Mouse (Mus musculus) embryonic facial prominence, embryonic 14.5 days (tissue): ENCODE data around the gene Mcfd2. TPM values are rescaled to one million over a fixed set of nuclear protein-coding genes. Genes with fewer than 3 reads are reported as not detected.

Experiments
- ATAC-seq: fragments of 200-750 bp; cut with Nextera tagmentation; 2 replicates; pipeline ENCODE4 v1.8.0; 2017; ENCODE audit warnings: low read depth, moderate number of reproducible peaks, moderate TSS enrichment
- DNase-seq: peaks from one replicate; pipeline ENCODE4 v3.0.0-alpha.2; 2015; ENCODE audit warnings: low spot score
- H3K27ac ChIP-seq: fragments of 300-500 bp; sonication (generic); replicated peaks from 2 replicates; pipeline ENCODE4 v1.5.1; 2014; ENCODE audit warnings: low read depth, mild to moderate bottlenecking, low read length, moderate library complexity
- H3K27me3 ChIP-seq: fragments of 300-500 bp; sonication (generic); replicated peaks from 2 replicates; pipeline ENCODE4 v1.6.1; 2014; ENCODE audit warnings: low read length; ENCODE audit not compliant: control insufficient read depth, insufficient read depth
- H3K36me3 ChIP-seq: fragments of 300-500 bp; sonication (generic); 2 replicates; pipeline ENCODE4 v1.6.1; 2014; ENCODE audit warnings: low read length, mixed read lengths; ENCODE audit not compliant: control insufficient read depth, insufficient read depth
- H3K4me1 ChIP-seq: fragments of 300-500 bp; sonication (generic); 2 replicates; pipeline ENCODE4 v1.6.1; 2014; ENCODE audit warnings: antibody characterized with exemption, low read length; ENCODE audit not compliant: control insufficient read depth, insufficient read depth
- H3K4me2 ChIP-seq: fragments of 300-500 bp; sonication (generic); 2 replicates; pipeline ENCODE4 v1.6.1; 2014; ENCODE audit warnings: low read depth, mild to moderate bottlenecking, low read length, moderate library complexity, mixed read lengths
- H3K4me3 ChIP-seq: fragments of 300-500 bp; sonication (generic); 2 replicates; pipeline ENCODE4 v1.5.1; 2014; ENCODE audit warnings: low read depth, mild to moderate bottlenecking, low read length
- H3K9ac ChIP-seq: fragments of 300-500 bp; sonication (generic); 2 replicates; pipeline ENCODE4 v1.6.1; 2014; ENCODE audit warnings: low read depth, mild to moderate bottlenecking, low read length, moderate library complexity, mixed read lengths
- H3K9me3 ChIP-seq: fragments of 300-500 bp; sonication (generic); 2 replicates; pipeline ENCODE4 v1.6.1; 2016; ENCODE audit warnings: low read length; ENCODE audit not compliant: control insufficient read depth
- WGBS: fragments of 180-500 bp; shearing (Covaris S2); extraction: QIAGEN DNeasy Blood & Tissue Kit; methylation state at CpG from one replicate; pipeline ENCODE4 v1.1.7; 2014; 5-methylcytosine and 5-hydroxymethylcytosine counted together
- polyA plus RNA-seq: library from polyadenylated mRNA; unstranded; fragments of >200 nt; fragmentation: Nextera tagmentation; extraction: Ambion mirVana; gene quantifications from 2 replicates; pipeline ENCODE4 v1.2.1, GENCODE M21; 2014

The Mcfd2 gene
- polyA plus RNA-seq, 1 experiment from 2014 or later, result 113 TPM

GRCm38 (mm10) chr17:87210525-87210924 lies 55.2 kb downstream of the Mcfd2 start:
- H3K27ac ChIP-seq, result no peak overlapping the region
- no peak overlapping the region for H3K4me3 ChIP-seq
- H3K9ac ChIP-seq, result no peak overlapping the region
- H3K9me3 ChIP-seq, result no peaks in the 10 kb centered on the region
- DNase-seq, result no peak
- no peaks in the 10 kb centered on the region for H3K4me1 ChIP-seq
- no peak overlapping the region for H3K4me2 ChIP-seq
- WGBS, result 80% methylated on average over 2 of the region's 2 CpGs
- no peaks in the 10 kb centered on the region for H3K27me3 ChIP-seq
- no peak for ATAC-seq
- no peaks in the 10 kb centered on the region for H3K36me3 ChIP-seq

- Histone ChIP-seq H3K36me3 (no peaks in the 10 kb centered on the region), H3K27ac (no peak overlapping the region), H3K4me3 (no peak overlapping the region), H3K4me1 (peaks cover 19% of the 10 kb centered on the region), H3K9ac (no peak overlapping the region), H3K4me2 (no peak overlapping the region), H3K9me3 (no peaks in the 10 kb centered on the region), H3K27me3 (no peaks in the 10 kb centered on the region)
- ATAC-seq (no peak), DNase-seq (no peak)
- WGBS, result 59% methylated on average over 2 of the region's 2 CpGs
Observed at GRCm38 (mm10) chr17:87206885-87207284, 58.9 kb downstream of the Mcfd2 start.

Other genes starting within 250 kb of the Mcfd2 start
- gene Pigf, start 240.5 kb downstream of the Mcfd2 start, polyA plus RNA-seq, result 25.3 and 26.0 TPM in 2 replicates
- 111 and 118 TPM in 2 replicates for gene Cript, start 240.4 kb downstream of the Mcfd2 start, polyA plus RNA-seq
- gene Socs5, start 158.3 kb downstream of the Mcfd2 start, polyA plus RNA-seq, result 24.1 and 28.2 TPM in 2 replicates
- gene Ttc7, start 17.0 kb upstream of the Mcfd2 start, polyA plus RNA-seq, result 9.6 and 10.2 TPM in 2 replicates
- gene Stpg4, start 161.8 kb upstream of the Mcfd2 start, polyA plus RNA-seq, result not detected in 2 replicates
- 1,001 and 1,028 TPM in 2 replicates for gene Calm2, start 181.0 kb upstream of the Mcfd2 start, polyA plus RNA-seq